Mouse (Mus musculus) embryonic facial prominence, embryonic 11.5 days (tissue): ENCODE measurements around the gene Fam53b. TPM values are rescaled to one million over a fixed set of nuclear protein-coding genes. Genes with fewer than 3 reads are reported as not detected.
A peak's percentile ranks its signal among the peaks of the same experiment; 100 is the strongest.

Experiments used
- ATAC-seq: fragments of 200-750 bp; cut with Nextera tagmentation; replicated peaks from 2 replicates; pipeline ENCODE4 v1.8.0; 2017; ENCODE audit warnings: low read depth; ENCODE audit not compliant: insufficient number of reproducible peaks, low FRiP score, low TSS enrichment
- DNase-seq: peaks from one replicate; pipeline ENCODE4 v3.0.0-alpha.2; 2015; ENCODE audit warnings: low spot score
- H3K27ac ChIP-seq: fragments of 300-500 bp; sonication (generic); replicated peaks from 2 replicates; pipeline ENCODE4 v1.5.1; 2014; ENCODE audit warnings: mild to moderate bottlenecking, low read depth, low read length, control low read depth
- H3K27me3 ChIP-seq: fragments of 300-500 bp; sonication (generic); 2 replicates; pipeline ENCODE4 v1.6.1; 2014; ENCODE audit warnings: mild to moderate bottlenecking, low read length, moderate library complexity, mixed read lengths; ENCODE audit not compliant: control insufficient read depth, insufficient read depth
- H3K36me3 ChIP-seq: fragments of 300-500 bp; sonication (generic); replicated peaks from 2 replicates; pipeline ENCODE4 v1.6.1; 2014; ENCODE audit warnings: low read depth, mild to moderate bottlenecking, low read length, moderate library complexity, mixed read lengths; ENCODE audit not compliant: control insufficient read depth, insufficient read depth
- H3K4me1 ChIP-seq: fragments of 300-500 bp; sonication (generic); 2 replicates; pipeline ENCODE4 v1.6.1; 2014; ENCODE audit warnings: low read length, mixed read lengths; ENCODE audit not compliant: control insufficient read depth, insufficient read depth
- H3K4me2 ChIP-seq: fragments of 300-500 bp; sonication (generic); 2 replicates; pipeline ENCODE4 v1.6.1; 2014; ENCODE audit warnings: low read depth, mild to moderate bottlenecking, control low read depth, low read length, moderate library complexity
- H3K4me3 ChIP-seq: fragments of 300-500 bp; sonication (generic); 2 replicates; pipeline ENCODE4 v1.5.1; 2014; ENCODE audit warnings: low read depth, low read length, control low read depth
- H3K9ac ChIP-seq: fragments of 300-500 bp; sonication (generic); replicated peaks from 2 replicates; pipeline ENCODE4 v1.6.1; 2014; ENCODE audit warnings: mild to moderate bottlenecking, control low read depth, low read length
- H3K9me3 ChIP-seq: fragments of 300-500 bp; sonication (generic); replicated peaks from 2 replicates; pipeline ENCODE4 v1.6.1; 2016; ENCODE audit warnings: mild to moderate bottlenecking, low read length, inconsistent platforms, mixed read lengths; ENCODE audit not compliant: control insufficient read depth
- WGBS: fragments of 180-500 bp; shearing (Covaris S2); extraction: QIAGEN DNeasy Blood & Tissue Kit; methylation state at CpG from one replicate; pipeline ENCODE4 v1.1.7; 2014; 5-methylcytosine and 5-hydroxymethylcytosine counted together
- polyA plus RNA-seq: library from polyadenylated mRNA; unstranded; fragments of >200 nt; fragmentation: Nextera tagmentation; extraction: Ambion mirVana; gene quantifications from 2 replicates; pipeline ENCODE4 v1.2.1, GENCODE M21; 2014

The Fam53b gene
- polyA plus RNA-seq, 1 experiment from 2014 or later = 11.8 TPM

- Histone ChIP-seq H3K4me3 (no peak overlapping the region), H3K27ac (no peak overlapping the region), H3K27me3 (no peaks in the 10 kb centered on the region), H3K4me2 (no peak overlapping the region), H3K4me1 (no peaks in the 10 kb centered on the region), H3K9me3 (no peaks in the 10 kb centered on the region), H3K36me3 (no peaks in the 10 kb centered on the region; the same call in 1 of the 2 replicates), H3K9ac (no peak overlapping the region)
- 93% methylated on average over 3 of the region's 3 CpGs for WGBS
- ATAC-seq (no peak), DNase-seq (no peak)
Measured at GRCm38 (mm10) chr7:132701412-132701811, 112.3 kb downstream of the Fam53b start.

- ATAC-seq (peak; percentile 42), DNase-seq (no peak)
- Histone ChIP-seq H3K4me2 (no peak overlapping the region), H3K9me3 (no peaks in the 10 kb centered on the region), H3K4me1 (no peaks in the 10 kb centered on the region), H3K36me3 (no peaks in the 10 kb centered on the region; the same call in 1 of the 2 replicates), H3K9ac (no peak overlapping the region), H3K4me3 (no peak overlapping the region), H3K27me3 (no peaks in the 10 kb centered on the region), H3K27ac (no peak overlapping the region)
- 60% methylated on average over 4 of the region's 4 CpGs for WGBS
Measured at GRCm38 (mm10) chr7:132700107-132700506, 113.6 kb downstream of the Fam53b start.

GRCm38 (mm10) chr7:132699639-132700038, 114.0 kb downstream of the Fam53b start:
- Histone ChIP-seq H3K36me3 (no peaks in the 10 kb centered on the region; the same call in 1 of the 2 replicates), H3K4me1 (no peaks in the 10 kb centered on the region), H3K27ac (no peak overlapping the region), H3K27me3 (no peaks in the 10 kb centered on the region), H3K4me3 (no peak overlapping the region), H3K9ac (no peak overlapping the region), H3K9me3 (no peaks in the 10 kb centered on the region), H3K4me2 (no peak overlapping the region)
- DNase-seq (no peak), ATAC-seq (no peak)

GRCm38 (mm10) chr7:132699165-132699564, 114.5 kb downstream of the Fam53b start:
- DNase-seq = no peak
- H3K9me3 ChIP-seq = no peaks in the 10 kb centered on the region
- H3K36me3 ChIP-seq = no peaks in the 10 kb centered on the region
- no peaks in the 10 kb centered on the region for H3K4me1 ChIP-seq
- WGBS = 57% methylated on average over 4 of the region's 4 CpGs
- H3K4me3 ChIP-seq = no peak overlapping the region
- no peak overlapping the region for H3K27ac ChIP-seq
- H3K27me3 ChIP-seq = no peaks in the 10 kb centered on the region
- no peak overlapping the region for H3K4me2 ChIP-seq
- ATAC-seq = no peak
- no peak overlapping the region for H3K9ac ChIP-seq

- DNase-seq (no peak), ATAC-seq (no peak)
- WGBS = 79% methylated on average over 4 of the region's 4 CpGs
- Histone ChIP-seq H3K27ac (no peak overlapping the region), H3K4me1 (no peaks in the 10 kb centered on the region), H3K9me3 (no peaks in the 10 kb centered on the region), H3K4me2 (no peak overlapping the region), H3K36me3 (no peaks in the 10 kb centered on the region), H3K9ac (no peak overlapping the region), H3K4me3 (no peak overlapping the region), H3K27me3 (no peaks in the 10 kb centered on the region)
Measured at GRCm38 (mm10) chr7:132698737-132699136, 114.9 kb downstream of the Fam53b start.

GRCm38 (mm10) chr7:132697258-132697796, 116.4 kb downstream of the Fam53b start:
- no peak overlapping the region for H3K27ac ChIP-seq
- DNase-seq (no peak), ATAC-seq (no peak)
- no peak overlapping the region for H3K4me2 ChIP-seq
- H3K9ac ChIP-seq = no peak overlapping the region
- H3K27me3 ChIP-seq = no peaks in the 10 kb centered on the region
- H3K9me3 ChIP-seq = no peaks in the 10 kb centered on the region
- 81% methylated on average over 8 of the region's 8 CpGs for WGBS
- H3K4me1 ChIP-seq = no peaks in the 10 kb centered on the region
- H3K36me3 ChIP-seq = no peaks in the 10 kb centered on the region
- no peak overlapping the region for H3K4me3 ChIP-seq

- Histone ChIP-seq H3K9me3 (no peaks in the 10 kb centered on the region), H3K9ac (no peak overlapping the region), H3K36me3 (no peaks in the 10 kb centered on the region), H3K4me1 (no peaks in the 10 kb centered on the region; the same call in 1 of the 2 replicates), H3K27ac (no peak overlapping the region), H3K4me3 (no peak overlapping the region), H3K4me2 (no peak overlapping the region), H3K27me3 (no peaks in the 10 kb centered on the region)
- DNase-seq (no peak), ATAC-seq (no peak)
- 85% methylated on average over 2 of the region's 2 CpGs for WGBS
Measured at GRCm38 (mm10) chr7:132693561-132693960, 120.1 kb downstream of the Fam53b start.

GRCm38 (mm10) chr7:132692719-132693118, 121.0 kb downstream of the Fam53b start:
- Histone ChIP-seq H3K4me1 (no peaks in the 10 kb centered on the region; the same call in 1 of the 2 replicates), H3K4me2 (no peak overlapping the region), H3K9me3 (no peaks in the 10 kb centered on the region), H3K36me3 (no peaks in the 10 kb centered on the region), H3K27ac (no peak overlapping the region), H3K9ac (no peak overlapping the region), H3K4me3 (no peak overlapping the region), H3K27me3 (no peaks in the 10 kb centered on the region)
- WGBS = 55% methylated on average over 9 of the region's 9 CpGs
- no peak for DNase-seq
- no peak for ATAC-seq
